Mouse (Mus musculus) liver, postnatal 0 days (tissue): ENCODE results near the gene Cntd1.

ENCODE experiments used
- CTCF ChIP-seq: sonication (generic); IDR thresholded peaks from 2 replicates; pipeline ENCODE4 v1.5.1; 2016; ENCODE audit warnings: antibody characterized with exemption, low read depth
- EP300 ChIP-seq: IDR thresholded peaks from 2 replicates; pipeline ENCODE4 v1.6.1; 2016; ENCODE audit warnings: antibody characterized with exemption, low read depth, mild to moderate bottlenecking

DNA sequence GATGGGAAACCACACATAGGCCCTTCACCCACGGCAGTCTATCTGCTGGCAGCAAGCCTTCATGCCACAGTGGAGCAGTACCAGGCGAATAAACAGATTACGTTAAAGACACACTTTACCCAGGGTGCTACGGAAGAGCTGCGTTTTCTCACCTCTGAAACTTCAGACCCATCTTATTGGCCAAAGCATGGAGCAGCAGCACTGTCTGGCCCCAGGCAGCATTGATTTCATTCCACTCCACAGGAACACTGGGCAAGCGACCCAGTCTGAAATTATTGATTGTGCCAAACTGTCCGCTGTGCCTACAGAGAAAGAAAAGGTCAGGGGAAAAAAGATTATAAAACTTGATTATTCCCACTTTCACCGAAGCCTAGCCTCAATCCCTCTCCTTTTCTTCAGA is 12.4 kb downstream of the Cntd1 start:
- TF ChIP-seq CTCF (no peak), EP300 (no peak)
